Mouse (Mus musculus) lung, embryonic 16.5 days (tissue): ENCODE results near the gene Ube2i. TPM values are rescaled to one million over a fixed set of nuclear protein-coding genes. Genes with fewer than 3 reads are reported as not detected.

Experiments
- ATAC-seq: fragments of 200-750 bp; cut with Nextera tagmentation; 2 replicates; pipeline ENCODE4 v1.8.0; 2017; ENCODE audit warnings: low read depth, mild to moderate bottlenecking, moderate library complexity
- H3K27ac ChIP-seq: fragments of 300-500 bp; sonication (generic); 2 replicates; pipeline ENCODE4 v1.5.1; 2014; ENCODE audit warnings: mild to moderate bottlenecking, control low read depth, low read length
- H3K27me3 ChIP-seq: fragments of 300-500 bp; sonication (generic); 2 replicates; pipeline ENCODE4 v1.6.1; 2014; ENCODE audit warnings: low read depth, low read length, mixed read lengths; ENCODE audit not compliant: control insufficient read depth, insufficient read depth
- H3K36me3 ChIP-seq: fragments of 300-500 bp; sonication (generic); 2 replicates; pipeline ENCODE4 v1.6.1; 2014; ENCODE audit warnings: low read length; ENCODE audit not compliant: control insufficient read depth, insufficient read depth
- H3K4me1 ChIP-seq: fragments of 300-500 bp; sonication (generic); replicated peaks from 2 replicates; pipeline ENCODE4 v1.6.1; 2014; ENCODE audit warnings: low read length, mixed read lengths; ENCODE audit not compliant: control insufficient read depth, insufficient read depth
- H3K4me2 ChIP-seq: fragments of 300-500 bp; sonication (generic); 2 replicates; pipeline ENCODE4 v1.6.1; 2014; ENCODE audit warnings: low read depth, low read length, control low read depth
- H3K4me3 ChIP-seq: fragments of 300-500 bp; sonication (generic); 2 replicates; pipeline ENCODE4 v1.5.1; 2014; ENCODE audit warnings: mild to moderate bottlenecking, low read length, control low read depth
- H3K9ac ChIP-seq: fragments of 300-500 bp; sonication (generic); 2 replicates; pipeline ENCODE4 v1.6.1; 2014; ENCODE audit warnings: low read length, control low read depth
- H3K9me3 ChIP-seq: fragments of 300-500 bp; sonication (generic); 2 replicates; pipeline ENCODE4 v1.6.1; 2016; ENCODE audit warnings: low read length; ENCODE audit not compliant: control insufficient read depth
- WGBS: fragments of 180-500 bp; shearing (Covaris S2); extraction: QIAGEN DNeasy Blood & Tissue Kit; methylation state at CpG from one replicate; pipeline ENCODE4 v1.1.7; 2014; 5-methylcytosine and 5-hydroxymethylcytosine counted together
- polyA plus RNA-seq: library from polyadenylated mRNA; unstranded; fragments of >200 nt; fragmentation: Nextera tagmentation; extraction: Ambion mirVana; gene quantifications from 2 replicates; pipeline ENCODE4 v1.2.1, GENCODE M21; 2015

Gene Ube2i
- polyA plus RNA-seq, 1 experiment from 2014 or later: 662 TPM

DNA sequence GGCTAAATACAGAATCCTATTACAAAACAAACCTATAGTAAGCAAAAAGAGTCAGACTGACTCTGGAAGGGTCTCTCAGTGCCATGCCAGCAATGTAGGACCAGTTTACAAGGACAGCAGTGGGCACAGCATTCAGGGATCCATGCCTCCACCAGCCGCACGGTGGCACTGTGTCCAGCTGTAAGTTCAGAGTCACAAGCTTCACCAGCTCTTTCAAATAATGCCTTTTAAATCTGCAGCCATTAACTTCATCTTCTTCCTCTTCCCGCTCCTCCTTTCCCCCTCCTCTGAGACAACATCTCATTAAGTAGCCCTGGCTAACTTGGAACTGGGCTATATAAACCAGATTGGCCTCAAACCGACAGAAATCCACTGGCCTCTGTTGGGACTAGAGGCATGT is 14.4 kb upstream of the Ube2i start:
- Histone ChIP-seq H3K9ac (no peak overlapping the region), H3K4me3 (no peak overlapping the region), H3K27ac (no peak overlapping the region), H3K36me3 (no peaks in the 10 kb centered on the region), H3K27me3 (no peaks in the 10 kb centered on the region), H3K4me2 (no peak overlapping the region), H3K4me1 (no peaks in the 10 kb centered on the region), H3K9me3 (no peaks in the 10 kb centered on the region)
- ATAC-seq: no peak
- 22% methylated on average over 4 of the region's 4 CpGs for WGBS

DNA sequence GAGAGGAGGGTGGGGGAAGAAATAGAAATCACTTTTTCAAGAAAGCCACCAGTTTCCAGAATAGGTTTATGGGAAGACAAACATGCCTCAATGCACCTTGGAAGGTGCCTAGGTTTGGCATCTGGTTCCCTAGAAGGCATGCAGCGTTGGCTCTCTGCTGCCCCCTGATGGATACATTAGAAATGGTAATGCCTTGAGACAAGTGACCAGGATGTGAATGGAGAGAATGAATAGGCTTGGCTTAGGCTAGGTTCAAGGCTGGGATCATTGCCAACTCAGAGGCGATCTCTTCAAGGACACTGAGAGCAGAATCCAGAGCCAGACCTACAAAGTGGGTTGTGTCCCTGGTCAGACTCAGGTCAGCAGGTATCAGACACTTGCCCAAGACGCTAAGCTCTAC is 10.6 kb upstream of the Ube2i start:
- 20% methylated on average over 3 of the region's 3 CpGs for WGBS
- Histone ChIP-seq H3K4me2 (no peak overlapping the region), H3K9ac (no peak overlapping the region), H3K27ac (no peak overlapping the region), H3K4me1 (no peaks in the 10 kb centered on the region), H3K27me3 (no peaks in the 10 kb centered on the region), H3K9me3 (no peaks in the 10 kb centered on the region; the same call in 1 of the 2 replicates), H3K36me3 (no peaks in the 10 kb centered on the region), H3K4me3 (no peak overlapping the region)
- peak; percentile 36; the same call in 1 of the 2 replicates for ATAC-seq

- H3K9me3 ChIP-seq: no peaks in the 10 kb centered on the region; the same call in 1 of the 2 replicates
- no peaks in the 10 kb centered on the region for H3K36me3 ChIP-seq
- H3K4me2 ChIP-seq: no peak overlapping the region
- no peak overlapping the region for H3K9ac ChIP-seq
- H3K4me3 ChIP-seq: no peak overlapping the region
- H3K27me3 ChIP-seq: no peaks in the 10 kb centered on the region
- no peak for ATAC-seq
- no peak overlapping the region for H3K27ac ChIP-seq
- no peaks in the 10 kb centered on the region for H3K4me1 ChIP-seq
- 26% methylated on average over 11 of the region's 11 CpGs for WGBS
These were observed 7.7 kb upstream of the Ube2i start for GRCm38 (mm10) chr17:25282133-25282532.

DNA sequence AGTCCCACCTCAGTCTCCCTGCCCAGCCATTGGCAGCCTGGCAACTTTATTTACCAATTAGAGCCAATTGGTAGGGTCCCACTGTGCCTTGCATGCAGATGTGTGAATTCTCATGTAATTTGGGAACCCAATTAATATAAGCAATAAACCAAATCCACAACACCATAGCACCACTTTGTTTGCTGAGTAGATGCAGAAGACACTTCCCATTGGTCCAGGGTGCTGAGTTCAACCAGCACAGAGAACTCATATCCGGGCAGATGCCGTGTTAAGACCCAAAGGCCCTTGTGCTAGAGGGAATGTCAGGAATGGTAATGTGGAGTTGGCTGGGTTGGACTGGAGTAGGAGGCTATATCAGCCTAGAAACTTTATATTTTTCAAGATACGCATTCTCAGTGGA is 1.4 kb upstream of the Ube2i start:
- Histone ChIP-seq H3K36me3 (no peaks in the 10 kb centered on the region), H3K4me3 (no peak overlapping the region), H3K4me2 (no peak overlapping the region), H3K9me3 (no peaks in the 10 kb centered on the region), H3K9ac (no peak overlapping the region), H3K4me1 (peaks cover 13% of the 10 kb centered on the region), H3K27ac (no peak overlapping the region), H3K27me3 (no peaks in the 10 kb centered on the region)
- WGBS: 94% methylated on average over 3 of the region's 3 CpGs
- ATAC-seq: no peak

- Histone ChIP-seq H3K27me3 (no peaks in the 10 kb centered on the region), H3K9me3 (no peaks in the 10 kb centered on the region), H3K4me3 (peak overlapping the region; percentile 67), H3K4me2 (peak overlapping the region; percentile 47), H3K27ac (peak overlapping the region; percentile 97), H3K9ac (peak overlapping the region; percentile 93), H3K36me3 (0 out of 2 replicates have a peak, but pooled peaks cover 3% of the 10 kb centered on the region), H3K4me1 (peaks cover 16% of the 10 kb centered on the region)
- ATAC-seq: peak; percentile 88
- WGBS: 1% methylated on average over 37 of the region's 45 CpGs
These were observed 518 bp downstream of the Ube2i start for GRCm38 (mm10) chr17:25273706-25274501.

- no peaks in the 10 kb centered on the region for H3K9me3 ChIP-seq
- H3K4me2 ChIP-seq: peak overlapping the region; percentile 88
- peaks cover 16% of the 10 kb centered on the region for H3K4me1 ChIP-seq
- H3K27ac ChIP-seq: peak overlapping the region; percentile 97
- peak overlapping the region; percentile 67 for H3K4me3 ChIP-seq
- no peaks in the 10 kb centered on the region for H3K27me3 ChIP-seq
- H3K36me3 ChIP-seq: peaks cover 10% of the 10 kb centered on the region
- peak overlapping the region; percentile 93 for H3K9ac ChIP-seq
- under 1% methylated on average over 72 of the region's 92 CpGs for WGBS
- ATAC-seq: peak; percentile 95
These were observed 1.3 kb downstream of the Ube2i start for GRCm38 (mm10) chr17:25272951-25273705.

DNA sequence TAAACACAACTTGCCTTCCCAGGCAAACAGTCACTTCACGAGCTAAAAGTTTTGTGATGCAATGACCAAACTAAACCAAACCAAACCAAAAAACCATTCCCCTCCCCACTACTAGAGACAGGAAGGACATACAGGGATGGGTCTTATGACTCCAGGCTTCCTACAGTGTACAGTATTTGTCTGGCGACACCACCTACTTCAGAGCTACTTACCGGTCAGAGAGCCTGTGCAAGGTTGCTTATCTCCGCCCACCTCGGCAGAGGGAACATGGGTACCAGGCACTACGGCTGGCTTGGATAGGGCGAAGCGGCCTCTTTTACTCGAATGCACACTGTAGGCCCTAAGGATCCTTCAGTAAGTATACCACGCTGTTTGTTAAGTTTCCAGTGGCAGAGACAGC is 2.1 kb downstream of the Ube2i start:
- ATAC-seq: no peak
- peak overlapping the region; percentile 88 for H3K4me2 ChIP-seq
- H3K27me3 ChIP-seq: no peaks in the 10 kb centered on the region
- peaks cover 16% of the 10 kb centered on the region for H3K4me1 ChIP-seq
- no peaks in the 10 kb centered on the region for H3K9me3 ChIP-seq
- peak overlapping the region; percentile 93 for H3K9ac ChIP-seq
- peak overlapping the region; percentile 97 for H3K27ac ChIP-seq
- peaks cover 18% of the 10 kb centered on the region for H3K36me3 ChIP-seq
- peak overlapping the region; percentile 67 for H3K4me3 ChIP-seq
- WGBS: 0% methylated on average over 10 of the region's 10 CpGs

DNA sequence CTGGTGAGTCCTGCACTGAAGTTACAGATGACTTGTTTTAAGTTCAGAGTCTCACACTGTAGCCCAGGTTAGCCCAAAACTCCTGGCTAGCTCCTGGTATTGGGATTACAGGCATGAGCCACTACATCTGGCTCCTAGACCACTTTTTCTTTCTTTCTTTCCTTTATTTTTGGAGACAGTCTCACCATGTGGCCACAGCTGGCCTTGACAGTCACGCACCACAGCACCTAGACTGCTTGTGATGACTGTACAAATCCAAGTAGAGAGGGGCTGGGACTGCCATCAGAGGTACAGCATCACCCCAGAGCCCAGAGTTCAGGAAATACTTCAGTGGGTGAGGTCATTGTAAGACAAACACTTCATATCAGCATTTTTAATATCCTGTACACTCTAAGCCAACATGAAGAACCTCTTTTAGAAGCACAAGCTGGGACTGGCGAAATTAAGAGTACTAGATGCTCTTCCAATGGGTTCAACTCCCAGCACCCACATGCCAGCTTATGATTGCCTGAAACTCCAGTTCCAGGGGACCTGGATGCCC is 3.6 kb downstream of the Ube2i start:
- no peak for ATAC-seq
- Histone ChIP-seq H3K4me1 (peaks cover 16% of the 10 kb centered on the region), H3K36me3 (peaks cover 32% of the 10 kb centered on the region), H3K4me3 (peak overlapping the region; percentile 67; the same call in 1 of the 2 replicates), H3K9ac (no peak overlapping the region), H3K27ac (peak overlapping the region; percentile 0; the same call in 1 of the 2 replicates), H3K4me2 (peak overlapping the region; percentile 88), H3K9me3 (no peaks in the 10 kb centered on the region), H3K27me3 (no peaks in the 10 kb centered on the region)
- WGBS: 40% methylated on average over 2 of the region's 2 CpGs

DNA sequence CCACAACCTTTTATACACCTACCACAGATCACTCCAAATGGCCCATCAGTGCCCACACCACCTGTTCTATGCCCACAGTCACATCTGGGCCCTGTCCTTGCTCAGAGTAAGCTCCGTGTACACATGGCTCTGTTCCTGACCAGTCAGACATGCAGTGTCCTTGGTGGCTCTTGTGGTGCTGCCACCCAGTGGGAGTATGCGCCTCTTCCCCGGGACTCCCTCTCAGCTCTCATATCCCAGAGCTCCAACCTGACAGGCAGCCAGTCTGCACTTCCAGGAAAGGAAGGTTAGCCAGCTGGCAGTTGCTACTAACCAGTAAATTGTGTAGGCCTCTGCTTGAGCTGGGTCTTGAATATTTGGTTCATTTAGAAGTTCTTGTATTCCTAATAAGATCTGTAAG is 10.0 kb downstream of the Ube2i start:
- H3K4me3 ChIP-seq: no peak overlapping the region
- no peak overlapping the region for H3K27ac ChIP-seq
- H3K4me1 ChIP-seq: no peaks in the 10 kb centered on the region
- no peak overlapping the region for H3K9ac ChIP-seq
- no peaks in the 10 kb centered on the region for H3K27me3 ChIP-seq
- H3K4me2 ChIP-seq: no peak overlapping the region
- no peak for ATAC-seq
- peaks cover 68% of the 10 kb centered on the region for H3K36me3 ChIP-seq
- no peaks in the 10 kb centered on the region for H3K9me3 ChIP-seq
- 57% methylated on average over 3 of the region's 3 CpGs for WGBS
